Mouse (Mus musculus) urinary bladder, adult 2 months (tissue): ENCODE data around the gene Ddx58. TPM values are rescaled to one million over a fixed set of nuclear protein-coding genes. Genes with fewer than 3 reads are reported as not detected.
A peak's percentile ranks its signal among the peaks of the same experiment; 100 is the strongest.

Source experiments
- DNase-seq: peaks from one replicate; pipeline ENCODE4 v3.0.0; 2022; ENCODE audit warnings: low spot score
- polyA plus RNA-seq: library from polyadenylated mRNA; depleted of rRNA; stranded (reverse); fragments of >200 nt; gene quantifications from 2 replicates; pipeline ENCODE4 v1.2.3, GENCODE M21; 2012; rRNA removed

Ddx58 gene
- 18.4 and 24.9 TPM in 2 replicates for polyA plus RNA-seq

DNA sequence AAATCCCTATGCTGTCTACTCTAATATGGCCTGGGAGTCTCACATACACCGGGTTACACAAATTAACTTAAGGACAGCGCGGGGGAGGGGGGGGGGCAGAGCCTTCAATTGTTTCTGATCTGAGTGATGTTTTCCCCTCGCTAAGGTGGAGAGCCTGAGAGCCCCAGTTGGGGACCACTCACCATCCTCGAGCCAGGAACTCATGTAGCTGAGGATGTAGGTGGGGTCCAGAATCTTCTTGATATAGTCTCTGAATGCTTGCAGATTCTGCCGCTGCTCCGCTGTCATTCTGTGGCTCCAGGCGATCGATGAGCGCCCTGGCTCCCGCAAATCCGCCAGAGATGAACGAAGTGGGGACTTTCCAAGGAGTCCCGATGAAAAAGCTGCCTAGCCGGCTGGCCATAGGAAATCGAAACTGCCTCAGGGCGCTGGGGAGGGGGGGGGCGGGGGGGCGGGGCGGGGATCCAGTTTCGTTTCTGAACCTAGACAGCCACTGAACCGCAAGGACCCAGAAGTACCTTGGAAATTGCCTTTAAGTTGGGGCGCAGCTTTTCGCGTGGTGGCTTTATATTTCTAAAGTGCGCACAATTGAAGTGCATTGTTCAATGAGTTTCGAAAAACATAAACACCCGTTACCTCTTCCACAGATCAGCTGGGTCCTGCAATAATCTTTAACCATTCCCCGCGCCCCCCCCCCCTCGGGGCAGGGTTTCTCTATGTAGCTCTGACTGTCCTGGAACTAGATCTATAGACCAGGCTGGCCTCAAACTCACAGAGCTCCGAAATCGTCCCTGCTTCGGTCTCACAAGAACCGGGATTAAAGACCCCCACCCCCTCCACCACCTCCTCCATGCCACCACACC lies at the start of gene Ddx58:
Gene Ddx58, minus strand, starts transcription at position 420 of the 863 bp plus-strand sequence.
- DNase-seq = peak; percentile 30

DNA sequence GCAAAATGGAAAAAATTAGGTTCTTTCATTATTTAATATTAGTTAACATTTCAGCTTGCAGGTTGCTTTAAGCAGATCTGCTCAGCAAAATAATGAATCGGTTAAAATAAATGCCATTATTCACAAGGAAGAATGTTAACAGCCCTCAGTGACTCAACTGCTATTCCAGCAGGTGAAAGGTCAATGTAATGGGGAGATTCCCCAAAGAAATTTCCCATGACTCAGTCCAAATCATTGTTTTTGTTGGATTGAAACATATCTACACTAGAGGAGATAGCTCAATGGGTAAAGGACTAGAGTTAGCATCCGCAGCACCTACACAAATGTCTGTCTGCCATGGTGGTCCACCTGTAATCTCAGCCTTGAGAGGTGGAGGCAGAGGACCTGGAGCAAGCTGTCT lies 49.4 kb upstream of the Ddx58 start:
- no peak for DNase-seq

DNA sequence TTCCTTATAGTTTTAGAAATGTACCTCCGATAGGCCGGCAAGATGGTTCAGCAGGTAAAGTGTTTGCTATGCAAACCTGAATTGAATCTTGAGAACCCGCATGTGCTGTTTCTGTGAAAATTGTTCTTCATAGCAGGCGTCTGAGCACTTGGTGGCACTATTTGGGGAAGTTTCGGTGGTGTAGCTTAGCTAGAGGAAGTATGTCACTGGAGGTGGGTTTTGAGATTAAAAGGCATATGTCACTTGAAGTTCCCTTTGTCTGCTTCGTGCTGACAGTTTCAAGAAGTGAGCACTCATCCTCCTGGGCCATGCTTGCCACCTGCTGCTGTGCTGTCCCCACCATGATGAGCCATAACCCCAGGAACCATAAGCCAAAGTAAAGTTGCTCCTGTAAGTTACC lies 47.8 kb upstream of the Ddx58 start:
- DNase-seq = no peak

DNA sequence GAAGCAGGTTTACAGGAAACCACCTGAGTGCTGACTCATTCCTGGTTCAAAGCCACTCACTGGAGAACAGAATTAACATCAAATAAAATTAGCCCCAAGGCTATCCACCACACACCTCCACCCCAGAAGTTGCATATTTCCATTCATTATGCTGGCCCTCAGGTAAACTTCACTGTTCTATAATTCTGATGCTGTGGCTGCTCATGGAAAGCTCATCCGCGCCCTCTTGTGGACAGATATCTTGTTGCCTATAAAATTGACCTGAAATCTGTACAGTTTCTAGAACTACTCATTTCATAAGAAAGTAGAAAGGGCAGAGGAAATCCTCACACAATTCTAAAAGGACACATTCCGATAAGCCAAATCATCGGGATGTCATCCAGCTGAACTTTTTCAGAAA lies 46.0 kb upstream of the Ddx58 start:
- no peak for DNase-seq

DNA sequence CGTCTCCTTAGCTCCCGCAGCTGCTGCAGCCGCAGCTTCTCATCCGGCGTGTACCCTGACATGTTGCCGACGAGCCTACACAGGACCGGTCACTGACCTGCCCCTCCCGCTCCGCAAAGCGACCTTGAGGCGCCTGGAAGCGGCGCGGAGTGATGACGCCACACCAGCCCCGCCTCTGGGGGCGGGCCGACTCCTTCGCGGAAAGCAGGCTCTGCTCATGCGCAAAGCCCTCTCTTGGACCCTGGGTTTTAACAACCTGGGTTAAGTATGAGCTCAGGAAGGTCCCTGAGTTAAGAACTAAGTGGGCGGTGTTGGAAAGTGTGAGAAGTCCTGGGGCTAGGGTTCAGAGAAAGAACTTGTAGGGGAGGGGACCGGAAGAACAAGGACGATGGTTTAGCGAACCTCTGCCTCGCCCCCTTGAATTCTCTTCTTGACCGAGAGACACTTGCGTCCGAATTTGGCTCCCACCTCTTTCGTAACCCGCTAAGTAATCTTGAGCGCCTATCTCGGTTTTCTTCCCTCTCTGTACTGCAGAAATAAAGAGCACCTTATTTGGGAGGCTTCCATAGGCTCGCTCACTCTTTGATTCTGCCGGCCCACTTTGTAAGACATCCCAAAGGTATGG lies 39.8 kb upstream of the Ddx58 start, which contains the start of gene Ndufb6:
Gene Ndufb6, minus strand, starts transcription at position 146 of the 625 bp plus-strand sequence.
- DNase-seq = peak; percentile 96

DNA sequence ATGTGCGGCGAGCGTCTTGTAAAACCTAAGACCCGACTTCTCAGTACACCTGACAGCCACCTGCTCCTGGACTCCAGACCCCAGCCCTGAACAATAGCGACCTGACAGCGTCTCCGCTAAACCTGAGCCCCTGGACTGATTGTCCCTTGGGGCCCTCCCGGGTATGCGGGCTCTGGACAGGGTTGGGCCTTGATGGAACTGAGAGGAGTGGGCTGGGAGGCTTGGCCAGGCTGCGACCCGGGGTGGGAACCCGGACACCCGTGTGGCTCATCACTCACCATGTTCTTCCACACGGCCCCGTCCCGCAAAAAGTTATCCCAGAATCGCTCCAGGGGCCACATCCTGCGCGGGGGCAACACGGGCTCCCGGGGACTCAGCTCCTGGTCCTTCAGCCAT lies 39.2 kb upstream of the Ddx58 start:
- no peak for DNase-seq

DNA sequence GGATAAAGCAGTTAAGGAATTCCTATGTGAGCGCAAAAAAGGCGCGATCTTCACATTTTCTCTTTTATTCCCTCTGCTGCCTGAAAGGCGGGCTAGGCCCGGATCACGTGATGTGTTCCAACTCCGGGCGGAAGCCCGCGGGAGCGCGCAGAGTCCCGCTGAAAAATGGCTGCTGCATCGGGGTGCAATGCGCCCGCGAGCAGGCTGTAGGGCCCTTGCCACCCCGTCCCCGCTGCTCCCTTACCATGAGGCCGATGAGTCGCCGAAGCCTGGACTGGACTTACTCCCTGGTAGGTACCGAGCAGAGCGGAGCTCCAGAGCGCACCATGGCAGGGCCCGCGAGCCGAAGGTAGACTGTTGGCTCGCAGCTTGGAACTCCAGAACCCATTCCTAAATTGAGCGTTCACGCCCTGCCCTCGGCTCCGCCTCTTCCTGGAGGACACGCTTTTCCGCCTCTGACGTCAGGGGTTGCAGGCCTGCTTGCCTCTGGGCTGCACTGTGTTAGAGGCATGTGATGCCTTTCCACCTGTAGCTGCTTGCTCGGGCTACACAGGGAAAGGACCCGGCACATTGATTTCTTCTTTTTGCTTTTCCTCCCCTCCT lies 29.9 kb upstream of the Ddx58 start, which contains the start of the genes Smim27 and Topors:
Gene Smim27, plus strand, starts transcription at position 150 of the 603 bp plus-strand sequence.
Gene Topors, minus strand, starts transcription at position 421 of the 603 bp plus-strand sequence.
- DNase-seq = peak; percentile 94

DNA sequence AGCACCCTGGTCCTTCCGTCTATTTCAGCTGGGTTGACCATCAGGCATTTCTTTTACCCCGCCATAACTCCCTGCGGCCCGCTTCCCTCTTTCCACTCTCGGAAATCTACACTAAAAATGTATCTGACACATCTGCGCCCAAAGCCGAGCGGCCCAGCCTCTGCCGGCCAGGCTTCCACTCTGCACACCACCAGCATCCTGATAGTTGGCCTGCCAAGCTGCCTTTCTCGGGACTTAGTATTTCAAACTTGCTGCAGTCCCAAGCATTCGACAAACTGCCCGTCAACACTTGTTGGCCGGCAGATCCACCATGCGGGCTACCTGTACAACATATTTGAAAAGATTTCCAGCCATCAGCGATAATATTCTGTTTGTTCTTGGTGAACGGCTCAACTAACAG lies 29.2 kb upstream of the Ddx58 start:
- no peak for DNase-seq

DNA sequence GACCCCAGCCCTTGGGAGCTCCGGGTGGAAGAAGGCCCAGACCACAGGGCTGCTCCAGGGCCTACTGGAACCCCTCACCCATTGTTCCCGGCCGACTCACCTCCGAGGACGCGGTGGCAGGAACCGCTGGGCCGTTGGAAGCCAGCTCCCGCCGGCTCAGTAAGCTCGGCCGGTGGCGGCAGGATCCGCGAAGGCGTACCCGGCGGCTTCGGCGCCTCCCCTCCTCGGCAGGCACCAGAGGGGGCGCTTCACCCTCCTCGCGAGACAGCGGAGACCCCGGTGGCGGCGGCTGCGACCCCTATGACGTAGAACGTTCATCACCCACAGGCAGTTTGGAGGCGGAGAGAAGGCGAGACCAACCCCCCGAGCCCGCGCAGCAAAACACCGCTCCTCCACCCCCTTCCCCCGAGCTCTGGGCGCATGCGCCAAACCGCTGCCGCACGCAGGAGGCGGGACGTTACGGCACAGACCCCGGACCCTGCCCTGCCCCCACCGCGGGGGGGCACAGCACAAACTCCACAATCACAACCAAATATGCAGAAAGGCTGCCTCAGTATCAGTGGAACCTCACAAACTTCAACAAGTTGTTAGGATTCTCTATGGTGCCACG lies 28.7 kb upstream of the Ddx58 start:
- peak; percentile 90 for DNase-seq

DNA sequence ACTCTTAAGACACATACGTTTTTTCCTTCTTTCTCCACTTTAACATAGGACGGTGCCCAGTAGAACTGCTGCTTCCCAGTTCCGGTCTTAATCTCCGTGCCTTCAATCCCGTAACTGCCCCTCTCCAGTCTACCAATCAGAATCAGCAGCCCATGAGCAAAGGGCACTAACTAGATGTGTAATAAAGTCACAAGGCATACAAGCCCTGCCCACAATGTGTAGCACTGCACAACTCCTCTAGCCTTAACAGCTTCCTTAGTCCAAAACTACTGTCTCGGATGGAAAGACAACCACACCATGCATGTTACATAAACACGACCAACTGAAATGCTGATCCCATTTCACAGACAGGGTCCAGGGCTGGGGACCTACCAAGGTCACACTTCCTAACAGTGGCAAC lies 28.1 kb upstream of the Ddx58 start:
- no peak for DNase-seq

DNA sequence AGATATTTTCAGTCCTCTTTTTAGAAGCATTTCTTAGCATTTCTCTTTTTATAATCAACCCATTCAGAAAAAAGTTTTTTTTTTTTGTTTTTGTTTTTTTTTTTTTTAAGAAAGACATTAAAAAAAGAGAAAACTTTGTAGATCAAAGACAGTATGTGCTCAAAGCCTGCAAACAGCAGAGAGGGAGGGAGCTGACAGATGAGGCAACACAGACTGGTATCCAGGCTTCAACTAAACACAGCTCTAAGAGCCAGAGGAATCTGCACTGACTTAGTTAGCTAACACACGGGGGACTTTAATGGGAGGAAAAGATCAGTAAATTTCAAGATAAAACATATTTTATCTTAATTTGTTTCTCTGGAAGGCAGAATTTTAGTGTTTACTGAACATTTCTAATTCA lies 24.7 kb upstream of the Ddx58 start:
- DNase-seq = no peak

DNA sequence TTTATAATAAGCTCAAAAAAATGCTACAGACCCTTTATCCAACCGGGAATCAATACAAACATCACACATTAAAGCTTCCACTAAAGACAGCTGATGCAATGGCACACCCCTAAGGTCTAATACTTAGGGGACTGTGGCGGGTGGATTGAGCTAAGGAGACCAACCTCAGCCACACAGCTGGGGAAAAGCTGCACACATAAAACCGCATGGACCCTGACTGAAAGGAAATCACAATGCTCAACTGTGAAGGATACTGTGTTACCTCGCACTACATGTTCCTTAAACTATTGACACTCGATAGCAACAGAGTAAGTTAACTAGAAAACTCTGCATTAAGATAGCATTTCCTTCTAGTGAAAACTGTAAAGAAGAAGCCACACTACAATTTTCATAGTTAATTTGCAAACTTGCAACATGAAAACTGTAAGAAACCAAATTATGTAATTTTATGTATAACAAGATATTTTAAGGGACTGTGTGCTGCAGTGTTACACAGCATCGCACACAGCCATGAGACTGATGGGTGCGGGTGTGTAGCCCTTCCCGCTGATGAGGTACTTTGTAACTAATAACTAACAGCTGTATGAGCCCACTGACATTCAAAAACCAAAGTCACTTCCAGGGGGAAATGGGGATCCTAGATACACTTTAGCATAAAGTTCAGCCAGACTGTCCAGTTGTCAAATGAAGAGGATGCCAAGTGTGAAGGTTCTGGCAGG lies 14.9 kb upstream of the Ddx58 start:
- DNase-seq = no peak

DNA sequence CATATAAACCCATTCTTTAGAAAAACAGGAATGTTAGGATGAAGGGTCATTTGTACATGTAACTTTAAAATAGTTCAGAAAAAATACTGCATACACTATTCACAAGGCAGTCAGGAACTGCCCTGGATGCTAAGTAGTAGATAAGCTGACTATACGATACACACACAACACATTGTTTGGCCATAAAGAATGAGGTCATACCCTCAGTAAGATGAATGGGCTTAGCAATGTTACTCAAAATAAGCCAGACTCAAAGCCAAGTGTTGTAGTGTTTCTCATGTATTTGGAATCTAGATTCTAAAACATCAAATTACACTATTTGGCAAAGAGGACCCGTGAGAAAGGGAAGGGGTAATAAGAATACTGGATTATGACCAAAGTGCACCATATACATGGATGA lies 14.1 kb upstream of the Ddx58 start:
- no peak for DNase-seq

DNA sequence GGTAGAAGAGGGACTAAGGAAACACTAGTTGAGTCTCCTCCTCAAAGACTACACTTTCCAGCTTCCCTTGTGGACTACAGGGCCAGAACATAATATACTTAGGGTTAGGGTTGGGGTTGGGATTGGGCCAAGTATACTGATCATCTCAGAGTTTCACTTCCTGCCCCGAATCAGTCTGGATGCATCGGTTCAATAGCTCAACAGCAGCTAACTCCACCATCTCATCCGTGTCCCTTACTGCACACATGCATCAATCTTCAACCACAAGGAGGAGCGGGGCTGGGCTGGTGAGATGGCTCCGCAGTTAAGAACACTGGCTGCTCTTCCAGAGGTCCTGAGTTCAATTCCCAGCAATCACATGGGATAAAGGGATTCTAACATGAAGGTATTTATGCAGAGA lies 11.4 kb upstream of the Ddx58 start:
- DNase-seq = no peak

DNA sequence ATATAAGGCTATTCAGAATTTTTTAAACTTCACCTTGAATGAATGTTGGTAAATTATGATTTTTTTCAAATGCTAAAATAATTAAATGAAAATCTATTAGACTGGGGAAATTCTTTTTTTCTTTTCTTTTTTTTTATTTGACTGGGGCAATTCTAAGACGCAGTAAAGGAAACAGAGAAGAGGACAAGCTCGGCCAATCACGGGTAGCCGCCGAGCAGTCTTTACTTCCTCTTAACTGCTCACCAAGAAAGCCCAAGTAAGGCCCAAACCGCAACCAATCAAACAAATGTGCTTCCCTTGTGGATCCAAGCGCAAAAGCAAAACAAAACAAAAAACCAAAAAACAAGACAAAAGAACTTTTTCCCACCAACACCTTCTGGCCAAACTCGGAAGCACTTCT lies 4.4 kb upstream of the Ddx58 start:
- no peak for DNase-seq

DNA sequence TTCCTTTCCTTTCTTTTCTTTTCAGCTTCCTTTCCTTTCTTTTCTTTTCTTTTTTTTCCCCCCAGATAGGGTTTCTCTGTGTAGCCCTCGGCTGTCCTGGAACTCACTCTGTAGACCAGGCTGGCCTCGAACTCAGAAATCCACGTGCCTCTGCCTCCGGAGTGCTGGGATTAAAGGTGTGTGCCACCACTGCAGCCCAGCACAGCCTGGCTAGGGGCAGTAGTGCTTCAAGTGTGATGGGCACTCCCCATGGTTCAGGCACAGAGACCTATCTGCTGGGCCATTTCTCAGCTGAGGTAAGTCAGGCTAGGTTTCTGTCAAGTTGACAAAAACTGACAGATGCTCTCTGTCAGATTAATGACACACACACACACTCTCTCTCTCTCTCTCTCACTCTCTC lies 3.4 kb upstream of the Ddx58 start:
- no peak for DNase-seq

DNA sequence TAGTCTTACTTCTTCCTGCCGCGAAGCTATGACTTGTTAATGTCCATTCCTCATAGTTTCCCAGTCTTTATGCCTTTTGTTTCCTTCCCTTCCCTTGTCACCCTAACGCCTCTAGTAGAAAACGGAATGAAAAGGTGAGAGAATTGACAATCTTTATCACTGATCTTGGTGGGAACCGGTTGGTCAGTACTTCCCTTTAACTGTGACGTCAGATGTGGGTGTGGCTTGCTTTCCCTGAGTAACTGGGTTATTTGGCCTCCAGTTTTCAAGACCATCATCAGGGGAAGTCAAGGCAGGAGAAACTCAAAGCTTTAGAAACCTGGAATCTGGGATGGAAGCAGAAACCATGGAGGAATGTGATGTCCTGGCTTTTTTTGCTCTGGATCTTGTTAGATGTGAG lies 2.3 kb upstream of the Ddx58 start:
- DNase-seq = no peak

DNA sequence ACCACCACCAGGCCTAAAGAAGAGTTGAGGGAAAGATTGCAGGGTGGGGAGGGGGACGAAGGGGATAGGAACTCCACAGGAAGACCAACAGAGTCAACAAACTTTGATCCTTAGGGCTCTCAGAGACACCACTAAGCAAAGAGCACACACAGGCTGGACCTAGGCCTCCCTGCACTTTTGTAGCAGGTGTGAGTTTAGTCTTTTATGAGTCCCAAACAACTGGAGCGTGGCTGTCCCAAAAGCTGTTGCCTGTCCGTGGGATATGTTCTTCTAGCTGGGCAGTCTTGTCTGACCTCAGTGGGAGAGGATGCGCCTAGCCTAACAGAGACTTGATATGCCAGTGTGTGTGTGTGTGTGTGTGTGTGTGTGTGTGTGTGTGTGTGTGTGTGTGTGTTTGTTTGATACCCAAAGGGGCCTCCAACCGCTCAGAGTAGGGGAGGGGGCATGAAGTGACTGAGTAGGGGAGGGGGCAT lies 680 bp upstream of the Ddx58 start:
- no peak for DNase-seq

DNA sequence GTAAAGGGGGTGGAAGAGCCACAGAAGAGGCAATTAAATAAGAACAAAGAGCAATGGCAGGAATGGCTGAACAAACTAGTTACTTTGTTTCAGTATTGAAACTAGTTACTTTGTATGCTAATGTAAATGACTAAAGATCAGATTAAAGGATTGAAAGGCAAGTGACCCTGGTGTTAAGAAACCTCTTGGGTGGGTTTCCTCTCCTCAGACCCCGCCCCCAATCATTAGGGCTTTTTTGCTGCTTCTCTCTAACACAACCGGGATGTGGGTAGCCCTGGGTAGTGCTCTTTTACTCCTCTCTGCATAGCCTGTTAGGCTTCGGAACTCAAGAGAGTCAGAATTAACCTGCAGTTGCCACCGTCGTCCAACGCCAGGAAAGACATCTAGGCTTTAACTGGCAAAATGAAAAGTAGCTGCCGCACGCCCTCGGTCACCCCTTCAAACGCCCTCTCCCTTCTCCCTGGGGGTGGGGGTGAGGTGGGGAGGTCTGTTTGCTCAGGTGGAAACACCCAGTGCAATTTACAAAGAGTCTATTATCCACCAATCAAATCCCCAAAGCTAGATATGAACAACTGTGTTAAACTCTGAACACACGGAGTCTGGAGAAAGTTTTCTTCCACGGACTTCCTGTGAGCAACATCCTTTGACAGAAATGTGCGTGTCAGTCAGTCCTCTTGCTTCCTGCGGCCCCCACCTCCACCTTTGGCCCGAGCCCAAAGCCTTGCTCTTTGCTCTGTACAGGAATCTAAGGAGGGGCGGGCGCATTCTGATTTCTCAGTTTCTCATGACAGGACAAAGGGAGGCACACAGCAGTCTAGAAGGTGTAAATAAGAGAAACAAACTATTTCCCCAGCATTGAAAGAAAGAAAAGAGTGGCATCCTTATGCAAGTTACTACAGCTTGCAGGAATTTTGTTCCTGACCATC lies 882 bp downstream of the Ddx58 start:
- DNase-seq = no peak

DNA sequence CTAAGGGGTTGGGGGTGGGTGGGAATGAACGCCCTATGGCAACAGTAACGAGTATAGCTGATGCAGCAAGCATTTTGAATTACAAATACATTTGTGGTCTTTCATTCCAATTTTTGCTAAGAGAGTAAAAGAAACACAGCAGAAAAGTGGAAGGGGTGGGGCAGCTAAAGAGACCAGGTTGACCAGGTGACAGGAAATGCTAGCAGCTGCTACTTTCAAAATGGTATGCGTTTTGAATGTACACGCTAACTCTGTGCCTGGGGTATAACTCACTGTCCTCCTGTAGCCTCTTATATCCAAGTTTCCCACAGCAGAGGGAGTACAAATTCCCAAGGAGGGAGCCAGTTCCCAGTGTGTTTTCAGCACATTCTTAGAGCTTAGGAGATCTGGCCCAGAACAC lies 2.8 kb downstream of the Ddx58 start:
- no peak for DNase-seq
